Mouse (Mus musculus) hindbrain, embryonic 11.5 days (tissue): Measurements from ENCODE around the gene Lamp5. TPM values are rescaled to one million over a fixed set of nuclear protein-coding genes. Genes with fewer than 3 reads are reported as not detected.

Experiments used
- ATAC-seq: fragments of 200-750 bp; cut with Nextera tagmentation; 2 replicates; pipeline ENCODE4 v1.8.0; 2017; ENCODE audit warnings: mild to moderate bottlenecking, moderate TSS enrichment, moderate library complexity; ENCODE audit not compliant: low FRiP score
- DNase-seq: peaks from one replicate; pipeline ENCODE4 v3.0.0-alpha.2; 2015; ENCODE audit warnings: low spot score
- H3K27ac ChIP-seq: fragments of 300-500 bp; sonication (generic); 2 replicates; pipeline ENCODE4 v1.5.1; 2014; ENCODE audit warnings: mild to moderate bottlenecking, low read depth, low read length
- H3K27me3 ChIP-seq: fragments of 300-500 bp; sonication (generic); 2 replicates; pipeline ENCODE4 v1.6.1; 2014; ENCODE audit warnings: mild to moderate bottlenecking, low read length, moderate library complexity, mixed read lengths; ENCODE audit not compliant: control insufficient read depth, insufficient read depth
- H3K36me3 ChIP-seq: fragments of 300-500 bp; sonication (generic); 2 replicates; pipeline ENCODE4 v1.6.1; 2014; ENCODE audit warnings: mild to moderate bottlenecking, low read length, moderate library complexity, mixed read lengths; ENCODE audit not compliant: control insufficient read depth, insufficient read depth
- H3K4me1 ChIP-seq: fragments of 300-500 bp; sonication (generic); replicated peaks from 2 replicates; pipeline ENCODE4 v1.6.1; 2014; ENCODE audit warnings: low read length, mixed read lengths; ENCODE audit not compliant: control insufficient read depth, insufficient read depth
- H3K4me2 ChIP-seq: fragments of 300-500 bp; sonication (generic); replicated peaks from 2 replicates; pipeline ENCODE4 v1.6.1; 2014; ENCODE audit warnings: mild to moderate bottlenecking, low read depth, low read length
- H3K4me3 ChIP-seq: fragments of 300-500 bp; sonication (generic); 2 replicates; pipeline ENCODE4 v1.5.1; 2014; ENCODE audit warnings: low read depth, low read length
- H3K9ac ChIP-seq: fragments of 300-500 bp; sonication (generic); 2 replicates; pipeline ENCODE4 v1.6.1; 2014; ENCODE audit warnings: low read depth, low read length
- H3K9me3 ChIP-seq: fragments of 300-500 bp; sonication (generic); 2 replicates; pipeline ENCODE4 v1.6.1; 2016; ENCODE audit warnings: low read length; ENCODE audit not compliant: control insufficient read depth
- WGBS: fragments of 180-500 bp; shearing (Covaris S2); extraction: QIAGEN DNeasy Blood & Tissue Kit; methylation state at CpG from one replicate; pipeline ENCODE4 v1.1.7; 2014; 5-methylcytosine and 5-hydroxymethylcytosine counted together
- polyA plus RNA-seq: library from polyadenylated mRNA; unstranded; fragments of >200 nt; fragmentation: Nextera tagmentation; extraction: Ambion mirVana; gene quantifications from 2 replicates; pipeline ENCODE4 v1.2.1, GENCODE M21; 2014

The Lamp5 gene
- polyA plus RNA-seq, 1 experiment from 2014 or later = 73.1 TPM

DNA sequence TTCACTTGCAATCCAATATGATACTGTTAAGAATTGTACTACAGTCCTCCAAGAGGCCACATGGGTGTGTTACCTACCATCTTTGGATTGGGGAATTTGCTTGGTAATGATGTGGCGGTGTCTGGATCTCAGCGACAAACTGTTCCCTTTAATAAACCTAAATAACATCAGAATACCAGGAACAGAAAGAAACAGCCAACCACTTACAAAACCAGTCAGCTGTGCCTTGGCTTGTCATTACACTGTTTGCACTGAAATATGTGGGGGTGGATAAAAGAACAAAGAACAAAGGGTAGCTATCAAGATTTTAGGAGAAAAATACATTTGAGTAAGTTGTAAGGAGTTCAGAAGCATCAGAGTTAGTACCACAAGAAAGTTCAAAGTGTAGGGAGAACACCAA lies 66.0 kb downstream of the Lamp5 start:
- Histone ChIP-seq H3K4me3 (no peak overlapping the region), H3K27ac (no peak overlapping the region), H3K27me3 (no peaks in the 10 kb centered on the region), H3K4me2 (no peak overlapping the region), H3K4me1 (no peaks in the 10 kb centered on the region), H3K36me3 (no peaks in the 10 kb centered on the region), H3K9me3 (no peaks in the 10 kb centered on the region), H3K9ac (no peak overlapping the region)
- WGBS = 95% methylated on average over 2 of the region's 2 CpGs
- DNase-seq (no peak), ATAC-seq (no peak)
